Mouse (Mus musculus) Patski (cell line): ENCODE measurements around the gene Gm11985. TPM values are rescaled to one million over a fixed set of nuclear protein-coding genes. Genes with fewer than 3 reads are reported as not detected.
A peak's percentile ranks its signal among the peaks of the same experiment; 100 is the strongest.
"Not testable (repeated sequence)": the region's sequence is repeated elsewhere in the genome, so short reads cannot be mapped to it uniquely, and the experiment has no call there.

Experiments
- ATAC-seq: fragments of 100-300 bp; one replicate; pipeline ENCODE4 v1.8.0; 2021
- CTCF ChIA-PET: fragments of 350-600 bp; sonication (Branson Sonifier 250); formaldehyde crosslinking; loops from one replicate; lab custom pipeline; 2022; ENCODE audit warnings: inconsistent platforms; lab: Charles Lee
- POLR2A ChIA-PET: fragments of 350-600 bp; sonication (Branson Sonifier 250); formaldehyde crosslinking; loops from one replicate; lab custom pipeline; 2022; ENCODE audit warnings: antibody characterized with exemption, inconsistent platforms; lab: Charles Lee
- DNase-seq: peaks from one replicate; pipeline ENCODE4 v3.0.0-alpha.2; 2011; ENCODE audit warnings: low read depth, low spot score
- H3K27me3 ChIP-seq: fragments of 371-371 bp; one replicate; pipeline ENCODE4 v1.5.1; 2021
- CTCF ChIP-seq: fragments of 100-300 bp; IDR thresholded peaks from one replicate; pipeline ENCODE4 v1.5.1; 2021
- in situ Hi-C: fragments of 300-500 bp; cut with MboI; formaldehyde crosslinking; loops from 3 replicates; pipeline ENCODE4 v1.11.1; 2018; ENCODE audit warnings: low pct_unique_long_range_greater_than_20kb, mixed read lengths
- polyA plus RNA-seq: library from polyadenylated mRNA; unstranded; gene quantifications from one replicate; pipeline ENCODE4 v1.2.3, GENCODE M21; 2021

The Gm11985 gene
- polyA plus RNA-seq, 1 experiment from 2014 or later, result not detected

DNA sequence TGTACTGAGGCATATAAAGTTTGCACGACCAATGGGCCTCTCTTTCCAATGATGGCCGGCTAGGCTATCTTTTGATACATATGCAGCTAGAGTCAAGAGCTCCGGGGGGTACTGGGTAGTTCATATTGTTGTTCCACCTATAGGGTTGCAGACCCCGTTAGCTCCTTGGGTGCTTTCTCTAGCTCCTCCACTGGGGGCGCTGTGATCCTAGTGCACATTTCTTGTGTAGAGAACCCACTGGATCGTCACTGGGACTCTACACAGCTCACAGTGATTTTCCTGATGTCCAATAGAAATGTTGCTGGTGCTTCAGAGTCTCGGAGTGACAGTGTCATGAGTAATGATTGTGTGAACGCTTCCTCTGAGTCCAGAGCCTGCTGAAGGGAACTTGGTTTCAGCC is 33.5 kb upstream of the Gm11985 start:
- peaks cover 29% of the 10 kb centered on the region for H3K27me3 ChIP-seq
- CTCF ChIA-PET, result interaction anchor here (1.1 to 2.3 kb wide), 2 partner anchors 9 to 11 kb away, joined by 3 to 7 read pairs; no protein-coding TSS in a partner anchor
- POLR2A ChIA-PET, DNase-seq, ATAC-seq: not testable (repeated sequence)
- in situ Hi-C loops, result loop anchor here (25.0 kb wide), 1 partner anchor 915 kb away; no protein-coding TSS in a partner anchor
- peak; percentile 55 for TF ChIP-seq CTCF

DNA sequence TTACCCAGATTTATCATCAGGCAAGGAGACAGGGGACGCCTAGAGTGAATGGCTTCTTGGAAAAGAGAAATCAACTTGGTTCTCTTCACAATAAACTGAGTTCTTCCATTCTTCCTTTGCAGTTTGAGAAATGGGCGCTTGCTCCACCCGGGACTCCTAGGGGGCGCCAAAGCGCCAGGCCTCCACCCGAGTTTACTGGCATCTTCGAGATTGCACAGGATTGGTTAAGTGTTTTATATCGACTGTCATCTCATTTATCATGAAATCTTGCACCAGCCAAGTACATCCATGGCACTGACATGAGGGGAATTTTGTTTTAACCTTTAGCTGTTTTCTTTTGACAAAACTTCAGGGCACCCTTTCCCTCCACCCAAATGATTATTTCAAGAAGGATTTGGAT is 27.3 kb upstream of the Gm11985 start:
- in situ Hi-C loops, result loop anchor here (25.0 kb wide), 1 partner anchor 922 kb away; no protein-coding TSS in a partner anchor
- no peak for ATAC-seq
- DNase-seq, result no peak
- peaks cover 49% of the 10 kb centered on the region for H3K27me3 ChIP-seq
- POLR2A ChIA-PET, result no interaction called here
- CTCF ChIA-PET, result interaction anchor here (0.9 to 2.0 kb wide), 3 partner anchors 11 to 1035 kb away, joined by 3 to 5 read pairs (median 3); no protein-coding TSS in a partner anchor
- TF ChIP-seq CTCF, result peak; percentile 90

DNA sequence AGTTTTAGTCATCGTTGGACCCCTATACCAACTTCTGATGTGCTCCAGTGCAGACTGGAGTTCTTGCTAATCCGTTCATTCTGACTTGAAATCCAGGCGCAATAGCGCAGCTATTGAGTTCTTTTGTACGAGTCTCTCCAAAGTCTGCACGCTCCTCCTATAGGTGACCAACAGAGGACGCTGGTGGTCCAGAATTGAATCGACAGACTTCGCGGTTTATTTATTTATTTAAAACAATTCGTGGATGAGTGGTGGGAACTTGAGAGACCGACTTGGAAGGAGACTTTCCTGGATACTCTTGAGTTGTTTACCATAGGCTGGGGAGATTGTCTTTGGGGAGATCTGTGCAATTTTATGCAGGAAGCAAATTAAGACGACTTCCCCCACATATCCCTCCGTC is 26.4 kb upstream of the Gm11985 start:
- H3K27me3 ChIP-seq, result peaks cover 42% of the 10 kb centered on the region
- in situ Hi-C loops, result loop anchor here (25.0 kb wide), 1 partner anchor 923 kb away; no protein-coding TSS in a partner anchor

DNA sequence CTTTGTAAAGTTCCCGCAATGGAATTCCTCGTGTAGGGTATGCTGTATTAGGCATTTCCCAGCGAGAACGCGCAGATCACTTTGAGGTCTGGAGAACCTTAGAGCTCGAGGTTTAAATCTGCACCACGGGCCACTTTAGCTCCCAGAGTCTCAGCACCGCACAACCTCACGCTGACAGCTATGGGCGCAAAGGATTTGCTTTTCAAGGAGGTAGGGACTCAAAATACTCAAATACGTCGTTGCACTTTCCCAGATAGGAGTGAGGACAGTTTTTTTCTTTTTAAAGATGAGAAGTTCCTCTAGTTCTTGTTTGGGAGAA is 25.9 kb upstream of the Gm11985 start:
- DNase-seq, result no peak
- peaks cover 44% of the 10 kb centered on the region for H3K27me3 ChIP-seq
- in situ Hi-C loops, result loop anchor here (25.0 kb wide), 1 partner anchor 923 kb away; no protein-coding TSS in a partner anchor
- TF ChIP-seq CTCF, result no peak
- POLR2A ChIA-PET, result interaction anchor here (0.6 kb wide), 1 partner anchor 922 kb away, joined by 4 read pairs; no protein-coding TSS in a partner anchor
- CTCF ChIA-PET, result interaction anchor here (1.0 to 1.1 kb wide), 2 partner anchors 353 to 921 kb away, joined by 4 to 5 read pairs; no protein-coding TSS in a partner anchor
- no peak for ATAC-seq

More for the DNA sequence above, 26.4 kb upstream of the Gm11985 start:
- POLR2A ChIA-PET, result interaction anchor here (0.6 kb wide), 1 partner anchor 922 kb away, joined by 4 read pairs; no protein-coding TSS in a partner anchor
- TF ChIP-seq CTCF, result peak; percentile 79
- ATAC-seq, result no peak
- DNase-seq, result no peak
- CTCF ChIA-PET, result interaction anchor here (1.0 to 1.1 kb wide), 2 partner anchors 353 to 920 kb away, joined by 4 to 5 read pairs; no protein-coding TSS in a partner anchor

DNA sequence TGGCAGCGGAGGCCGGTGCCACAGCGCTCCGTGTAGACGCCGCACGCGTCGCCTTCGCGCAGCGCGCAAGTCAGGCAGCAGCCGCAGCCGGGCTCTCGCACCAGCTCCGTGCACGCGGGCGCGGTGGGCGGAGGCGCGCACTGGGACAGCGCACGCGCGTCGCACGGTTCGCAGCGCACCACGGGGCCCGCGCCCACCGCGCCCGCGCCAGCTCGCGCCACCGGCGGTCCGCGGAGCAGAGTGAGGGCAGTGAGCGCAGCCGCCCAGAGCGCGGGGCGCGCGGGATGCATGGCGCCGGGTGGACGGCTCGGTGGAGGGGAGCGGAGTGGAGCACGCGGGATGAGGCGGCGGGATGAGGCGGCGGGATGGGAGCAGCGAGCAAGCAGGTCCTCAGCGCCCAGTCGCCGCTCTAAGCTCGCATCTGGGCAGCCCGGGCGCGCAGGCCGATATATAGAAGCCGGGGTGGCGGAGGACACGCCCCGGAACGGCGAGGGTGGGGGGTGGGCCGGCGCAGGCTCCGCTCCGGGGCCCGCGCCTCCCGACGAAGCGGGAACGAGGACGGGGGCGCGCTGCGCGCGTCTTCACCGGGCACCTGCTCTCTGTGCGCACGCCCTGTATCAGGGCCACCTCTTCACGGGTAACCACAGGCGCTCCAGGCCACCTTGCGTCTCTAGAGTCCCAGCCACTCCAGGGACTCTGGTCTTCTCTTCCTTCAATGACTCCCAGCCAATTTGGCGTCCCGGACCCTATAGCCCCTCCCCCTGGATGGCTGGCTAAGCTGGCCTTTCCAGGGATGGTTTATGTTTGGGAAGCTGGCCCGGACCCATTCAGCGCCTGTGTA is 25.4 kb upstream of the Gm11985 start, which contains the start of gene Igfbp3:
Gene Igfbp3, minus strand, starts transcription at position 423 of the 841 bp plus-strand sequence.
- POLR2A ChIA-PET, result no interaction called here
- no peak for ATAC-seq
- peaks cover 43% of the 10 kb centered on the region for H3K27me3 ChIP-seq
- TF ChIP-seq CTCF, result no peak
- no peak for DNase-seq
- CTCF ChIA-PET, result interaction anchor here (1.0 to 1.1 kb wide), 2 partner anchors 354 to 921 kb away, joined by 4 to 5 read pairs; no protein-coding TSS in a partner anchor
- in situ Hi-C loops, result loop anchor here (25.0 kb wide), 1 partner anchor 924 kb away; no protein-coding TSS in a partner anchor

GRCm38 (mm10) chr11:7213161-7213500 is 24.8 kb upstream of the Gm11985 start:
- POLR2A ChIA-PET, result no interaction called here
- CTCF ChIA-PET, result no interaction called here
- in situ Hi-C loops, result loop anchor here (25.0 kb wide), 1 partner anchor 924 kb away; no protein-coding TSS in a partner anchor
- ATAC-seq, result no peak
- TF ChIP-seq CTCF, result no peak
- H3K27me3 ChIP-seq, result peaks cover 43% of the 10 kb centered on the region
- no peak for DNase-seq

- ATAC-seq (no peak), DNase-seq (no peak)
- H3K27me3 ChIP-seq, result peaks cover 44% of the 10 kb centered on the region
- ChIA-PET CTCF (interaction anchor here (0.7 to 1.9 kb wide), 2 partner anchors 10 to 1193 kb away, joined by 3 to 5 read pairs; no protein-coding TSS in a partner anchor), POLR2A (no interaction called here)
- no peak for TF ChIP-seq CTCF
- in situ Hi-C loops, result loop anchor here (25.0 kb wide), 1 partner anchor 925 kb away; no protein-coding TSS in a partner anchor
These were observed 23.9 kb upstream of the Gm11985 start for GRCm38 (mm10) chr11:7212126-7212798.

DNA sequence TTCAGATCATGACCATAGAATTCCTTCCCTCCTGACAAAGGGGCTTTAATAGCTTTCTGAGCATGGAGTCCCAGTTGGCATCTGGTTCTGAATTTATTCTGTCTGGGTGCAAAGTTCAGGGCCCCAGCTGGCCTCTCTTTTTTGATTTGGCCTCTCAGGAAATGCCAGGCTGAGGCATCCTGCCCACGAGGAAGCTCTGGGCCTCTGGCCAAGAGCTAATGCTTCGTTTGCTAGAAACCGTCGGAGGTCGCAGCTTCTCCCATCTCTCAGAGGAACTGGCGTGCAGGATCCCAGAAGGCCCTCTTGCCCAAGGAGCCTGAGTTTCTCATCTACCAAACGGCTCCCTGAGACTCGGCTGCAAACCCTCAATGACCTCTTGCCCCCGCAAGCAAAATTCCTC is 22.8 kb upstream of the Gm11985 start:
- in situ Hi-C loops, result loop anchor here (25.0 kb wide), 1 partner anchor 926 kb away; no protein-coding TSS in a partner anchor
- DNase-seq, result no peak
- ATAC-seq, result no peak
- TF ChIP-seq CTCF, result no peak
- ChIA-PET CTCF (interaction anchor here (0.7 to 1.9 kb wide), 10 partner anchors 9 to 1196 kb away, joined by 3 to 8 read pairs (median 4); no protein-coding TSS in a partner anchor), POLR2A (no interaction called here)
- H3K27me3 ChIP-seq, result peaks cover 50% of the 10 kb centered on the region

- peak; percentile 52 for ATAC-seq
- CTCF ChIA-PET, result interaction anchor here (0.7 to 1.9 kb wide), 10 partner anchors 9 to 1196 kb away, joined by 3 to 8 read pairs (median 4); no protein-coding TSS in a partner anchor
- peak; percentile 95 for TF ChIP-seq CTCF
- in situ Hi-C loops, result loop anchor here (25.0 kb wide), 1 partner anchor 927 kb away; no protein-coding TSS in a partner anchor
- POLR2A ChIA-PET, result no interaction called here
- DNase-seq, result no peak
- H3K27me3 ChIP-seq, result peaks cover 50% of the 10 kb centered on the region
These were observed 22.0 kb upstream of the Gm11985 start for GRCm38 (mm10) chr11:7210343-7210742.

GRCm38 (mm10) chr11:7203846-7204245 is 15.5 kb upstream of the Gm11985 start:
- DNase-seq, result no peak
- no peak for ATAC-seq
- CTCF ChIA-PET, result no interaction called here
- in situ Hi-C loops, result loop anchor here (10.0 to 25.0 kb wide), 3 partner anchors 361 to 1101 kb away; no protein-coding TSS in a partner anchor
- POLR2A ChIA-PET, result no interaction called here
- peaks cover 38% of the 10 kb centered on the region for H3K27me3 ChIP-seq
- no peak for TF ChIP-seq CTCF
